Mouse (Mus musculus) kidney, postnatal 36 days (tissue): Measurements from ENCODE around the gene Xkr7.
A peak's percentile ranks its signal among the peaks of the same experiment; 100 is the strongest.

Source experiments
- DNase-seq, 2 experiments: peaks; one replicate each; pipeline ENCODE4 v3.0.0; 2021 to 2022; ENCODE audit warnings: mixed read lengths in 2 of 2

Gene Xkr7

GRCm38 (mm10) chr2:153033545-153034230 lies 2.0 kb downstream of the Xkr7 start:
- no peak for DNase-seq

GRCm38 (mm10) chr2:153036690-153037089 lies 5.0 kb downstream of the Xkr7 start:
- DNase-seq, result no peak

- no peak for DNase-seq
These were observed 12.2 kb downstream of the Xkr7 start for GRCm38 (mm10) chr2:153043886-153044285.

- DNase-seq, result no peak
These were observed 14.2 kb downstream of the Xkr7 start for GRCm38 (mm10) chr2:153045884-153046299.

- peak; percentile 27 to 76 for DNase-seq
These were observed 16.3 kb downstream of the Xkr7 start for GRCm38 (mm10) chr2:153047828-153048465.

- DNase-seq, result no peak
These were observed 17.8 kb downstream of the Xkr7 start for GRCm38 (mm10) chr2:153049288-153049996.

GRCm38 (mm10) chr2:153049997-153050358 lies 18.3 kb downstream of the Xkr7 start:
- no peak for DNase-seq

- no peak for DNase-seq
These were observed 19.4 kb downstream of the Xkr7 start for GRCm38 (mm10) chr2:153051095-153051494.

GRCm38 (mm10) chr2:153051537-153051936 lies 19.9 kb downstream of the Xkr7 start:
- no peak for DNase-seq

GRCm38 (mm10) chr2:153052700-153053351 lies 21.2 kb downstream of the Xkr7 start:
- peak in 1 of 2 experiments; percentile 64 for DNase-seq

GRCm38 (mm10) chr2:153053896-153054295 lies 22.2 kb downstream of the Xkr7 start:
- no peak for DNase-seq

GRCm38 (mm10) chr2:153055270-153055920 lies 23.7 kb downstream of the Xkr7 start:
- no peak for DNase-seq

GRCm38 (mm10) chr2:153058365-153058764 lies 26.7 kb downstream of the Xkr7 start:
- no peak for DNase-seq

- no peak for DNase-seq
These were observed 28.6 kb downstream of the Xkr7 start for GRCm38 (mm10) chr2:153060216-153060615.

GRCm38 (mm10) chr2:153063394-153063793 lies 31.7 kb downstream of the Xkr7 start:
- no peak for DNase-seq

- DNase-seq, result no peak
These were observed 32.7 kb downstream of the Xkr7 start for GRCm38 (mm10) chr2:153064190-153064970.

- DNase-seq, result peak; percentile 78 to 79
These were observed 34.3 kb downstream of the Xkr7 start, which contains the start of gene Ccm2l for GRCm38 (mm10) chr2:153065747-153066508. Gene Ccm2l, plus strand, starts transcription at chr2:153065955.

GRCm38 (mm10) chr2:153066991-153067390 lies 35.3 kb downstream of the Xkr7 start:
- peak in 1 of 2 experiments; percentile 12 for DNase-seq

GRCm38 (mm10) chr2:153070762-153071490 lies 39.3 kb downstream of the Xkr7 start:
- DNase-seq, result peak; percentile 15 to 73

- no peak for DNase-seq
These were observed 40.0 kb downstream of the Xkr7 start for GRCm38 (mm10) chr2:153071491-153072184.
